Mouse (Mus musculus) erythroblast, embryonic 14.5 days (primary cell): ENCODE results near the gene Adgrg1.

ENCODE experiments used
- GATA1 ChIP-seq: IDR thresholded peaks from 2 replicates; pipeline ENCODE4 v1.6.1; 2012; ENCODE audit warnings: low read length, inconsistent platforms, mixed read lengths
- TAL1 ChIP-seq: IDR thresholded peaks from 3 replicates; pipeline ENCODE4 v1.6.1; 2012; ENCODE audit warnings: low read length, inconsistent platforms, mixed read lengths

DNA sequence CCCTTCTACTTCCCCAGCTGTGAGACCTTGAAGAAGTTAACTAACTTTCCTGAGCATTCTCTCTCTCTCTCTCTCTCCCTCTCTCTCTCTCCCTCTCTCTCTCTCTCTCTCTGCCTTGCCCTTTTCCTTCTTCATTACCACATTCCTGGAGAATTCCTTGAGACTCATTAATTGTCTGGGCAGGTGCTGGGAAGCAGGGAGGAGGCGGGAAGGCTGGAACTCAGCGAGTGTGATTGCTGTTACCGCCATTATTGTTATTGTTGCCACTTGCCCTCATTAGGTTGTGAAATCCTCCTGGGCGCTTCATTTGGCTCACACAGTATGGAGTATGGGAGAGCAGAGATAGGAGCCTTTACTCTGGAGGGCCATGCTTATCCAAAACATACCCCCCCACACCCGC lies 8.6 kb downstream of the Adgrg1 start:
- TF ChIP-seq GATA1 (no peak), TAL1 (no peak)
